Mouse (Mus musculus) neural tube, embryonic 13.5 days (tissue): ENCODE measurements around the gene Slc2a3. TPM values are rescaled to one million over a fixed set of nuclear protein-coding genes. Genes with fewer than 3 reads are reported as not detected.

Experiments used
- ATAC-seq: fragments of 200-750 bp; cut with Nextera tagmentation; 2 replicates; pipeline ENCODE4 v1.8.0; 2017; ENCODE audit warnings: low read depth, mild to moderate bottlenecking, moderate TSS enrichment, moderate library complexity
- H3K27ac ChIP-seq: fragments of 300-500 bp; sonication (generic); replicated peaks from 2 replicates; pipeline ENCODE4 v1.5.1; 2015; ENCODE audit warnings: moderate library complexity, mild to moderate bottlenecking, inconsistent platforms
- H3K27me3 ChIP-seq: fragments of 300-500 bp; sonication (generic); 2 replicates; pipeline ENCODE4 v1.6.1; 2015; ENCODE audit warnings: mild to moderate bottlenecking, inconsistent platforms
- H3K36me3 ChIP-seq: fragments of 300-500 bp; sonication (generic); 2 replicates; pipeline ENCODE4 v1.6.1; 2015; ENCODE audit warnings: mild to moderate bottlenecking, inconsistent platforms
- H3K4me1 ChIP-seq: fragments of 300-500 bp; sonication (generic); replicated peaks from 2 replicates; pipeline ENCODE4 v1.6.1; 2015; ENCODE audit warnings: inconsistent platforms
- H3K4me2 ChIP-seq: fragments of 300-500 bp; sonication (generic); 2 replicates; pipeline ENCODE4 v1.6.1; 2015; ENCODE audit warnings: inconsistent platforms, mild to moderate bottlenecking, moderate library complexity
- H3K4me3 ChIP-seq: fragments of 300-500 bp; sonication (generic); 2 replicates; pipeline ENCODE4 v1.5.1; 2015; ENCODE audit warnings: mild to moderate bottlenecking, inconsistent platforms
- H3K9ac ChIP-seq: fragments of 300-500 bp; sonication (generic); 2 replicates; pipeline ENCODE4 v1.6.1; 2015; ENCODE audit warnings: moderate library complexity, mild to moderate bottlenecking, inconsistent platforms
- H3K9me3 ChIP-seq: fragments of 300-500 bp; sonication (generic); 2 replicates; pipeline ENCODE4 v1.6.1; 2016; ENCODE audit warnings: inconsistent platforms
- WGBS: fragments of 180-500 bp; shearing (Covaris S2); methylation state at CpG from one replicate; pipeline ENCODE4 v1.1.7; 2015; 5-methylcytosine and 5-hydroxymethylcytosine counted together
- polyA plus RNA-seq: library from polyadenylated mRNA; unstranded; fragments of >200 nt; fragmentation: Nextera tagmentation; extraction: Ambion mirVana; gene quantifications from 2 replicates; pipeline ENCODE4 v1.2.1, GENCODE M21; 2015

The Slc2a3 gene
- polyA plus RNA-seq, 1 experiment from 2014 or later: 22.5 TPM

DNA sequence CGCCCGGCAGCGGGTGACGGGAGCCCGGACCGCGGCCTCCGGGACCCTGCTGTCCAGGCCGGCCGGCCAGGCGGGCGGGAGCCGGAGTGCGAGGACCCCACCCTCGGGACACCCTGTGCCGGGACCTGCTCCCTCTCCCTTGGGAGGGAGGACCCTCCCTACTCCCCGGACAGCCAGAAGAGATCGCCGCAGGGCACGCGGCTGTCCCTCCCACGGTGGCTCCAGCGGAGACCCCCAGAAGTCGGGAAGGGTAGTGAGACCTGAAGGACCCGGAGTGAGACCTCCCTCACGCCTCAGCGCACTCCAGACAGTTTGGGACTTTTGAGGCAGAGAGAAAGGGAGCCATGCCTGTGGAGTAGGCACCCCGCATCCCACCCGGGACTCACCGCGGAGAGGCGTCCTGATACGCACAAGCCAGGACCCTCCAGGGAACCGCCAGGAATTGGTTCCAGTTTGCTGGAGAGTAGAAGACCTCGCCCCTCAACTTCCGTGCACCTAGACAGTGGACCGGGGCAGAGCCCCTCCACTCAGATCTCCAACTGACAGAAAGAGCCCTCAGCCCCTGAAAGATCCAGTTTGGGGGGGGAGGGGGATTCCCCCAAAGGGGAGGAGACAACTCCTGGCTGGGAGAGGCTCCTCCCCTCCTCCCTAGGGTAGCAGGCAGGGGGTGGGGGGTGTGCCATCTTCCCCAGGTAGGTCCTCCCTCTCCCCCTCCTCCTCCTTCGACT, 18.8 kb upstream of the Slc2a3 start:
- Histone ChIP-seq H3K4me1 (peaks cover 45% of the 10 kb centered on the region), H3K9me3 (no peaks in the 10 kb centered on the region), H3K4me2 (peak overlapping the region; percentile 83), H3K27ac (peak overlapping the region; percentile 52; the same call in 1 of the 2 replicates), H3K9ac (peak overlapping the region; percentile 97), H3K36me3 (no peaks in the 10 kb centered on the region), H3K27me3 (peaks cover 7% of the 10 kb centered on the region; the same call in 1 of the 2 replicates), H3K4me3 (peak overlapping the region; percentile 95)
- peak; percentile 76 for ATAC-seq
- under 1% methylated on average over 36 of the region's 38 CpGs for WGBS

DNA sequence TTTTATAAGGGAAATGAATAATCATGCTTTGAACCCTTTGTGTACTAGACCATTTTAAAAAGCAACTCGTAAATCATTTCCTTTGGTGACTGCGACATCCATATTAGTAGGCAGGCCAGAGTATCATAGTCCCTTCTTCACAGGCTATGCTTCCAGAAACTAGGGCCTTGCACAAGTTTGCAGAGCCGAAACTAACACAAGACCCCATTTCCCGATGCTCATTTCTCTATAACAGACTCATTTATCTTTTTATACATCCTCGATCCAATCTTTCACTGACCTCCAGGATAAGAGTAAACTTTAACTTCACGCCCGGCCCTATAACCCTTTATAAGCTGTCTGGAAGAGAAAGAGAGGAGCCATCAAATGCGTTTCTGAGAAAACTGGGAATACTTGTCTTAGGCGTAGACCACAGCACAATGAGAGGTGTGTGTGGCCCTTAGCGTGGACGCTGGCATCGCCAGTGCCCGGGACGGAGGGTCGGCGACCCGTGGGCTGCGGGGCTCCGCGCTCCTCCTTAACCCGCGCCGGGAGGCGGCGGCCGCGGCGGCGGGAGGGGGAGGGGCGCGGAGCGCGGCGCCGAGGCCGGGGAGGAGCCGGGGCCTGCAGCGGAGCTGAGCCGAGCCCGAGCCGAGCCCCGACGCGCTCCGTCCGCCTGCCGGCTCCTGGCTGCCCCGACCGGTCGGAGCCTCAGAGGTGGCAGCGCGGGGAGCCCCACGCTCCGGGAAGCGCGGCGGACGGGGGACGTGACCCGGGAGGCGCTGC, 18.0 kb upstream of the Slc2a3 start, which contains the start of gene Foxj2:
Gene Foxj2, plus strand, starts transcription at position 609 of the 765 bp plus-strand sequence.
- 2% methylated on average over 48 of the region's 61 CpGs for WGBS
- H3K27ac ChIP-seq: peak within 1 kb of the TSS; percentile 52
- peak within 1 kb of the TSS; percentile 83 for H3K4me2 ChIP-seq
- peak within 1 kb of the TSS; percentile 95 for H3K4me3 ChIP-seq
- no peaks in the 10 kb centered on the region for H3K36me3 ChIP-seq
- peak; percentile 87 for ATAC-seq
- H3K9ac ChIP-seq: peak within 1 kb of the TSS; percentile 97
- peaks cover 43% of the 10 kb centered on the region for H3K4me1 ChIP-seq
- peaks cover 7% of the 10 kb centered on the region; the same call in 1 of the 2 replicates for H3K27me3 ChIP-seq
- H3K9me3 ChIP-seq: no peaks in the 10 kb centered on the region

DNA sequence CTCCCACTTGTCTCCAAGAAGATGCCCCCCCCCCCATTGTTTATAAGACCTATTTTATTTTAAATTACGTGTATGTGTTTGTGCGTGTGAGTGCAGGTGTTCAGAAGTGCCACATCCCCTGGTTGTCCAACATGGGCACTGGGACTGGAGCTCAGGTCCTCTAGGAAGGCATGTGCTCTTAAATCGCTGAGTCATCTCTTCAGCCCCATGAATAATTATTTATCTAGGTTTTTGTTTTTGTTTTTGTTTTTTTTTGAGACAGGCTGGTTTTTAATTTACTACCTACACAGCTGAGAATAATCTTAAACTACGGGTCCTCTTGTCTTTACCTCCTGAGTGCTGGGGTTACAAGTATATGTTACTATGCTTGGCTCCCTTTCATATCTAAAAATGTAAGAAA, 12.2 kb upstream of the Slc2a3 start:
- no peak overlapping the region for H3K9ac ChIP-seq
- H3K4me2 ChIP-seq: no peak overlapping the region
- H3K4me1 ChIP-seq: peaks cover 12% of the 10 kb centered on the region
- H3K27me3 ChIP-seq: peaks cover 6% of the 10 kb centered on the region; the same call in 1 of the 2 replicates
- 84% methylated on average over 4 of the region's 4 CpGs for WGBS
- no peak overlapping the region for H3K27ac ChIP-seq
- no peak overlapping the region for H3K4me3 ChIP-seq
- H3K9me3 ChIP-seq: no peaks in the 10 kb centered on the region
- no peak for ATAC-seq
- H3K36me3 ChIP-seq: no peaks in the 10 kb centered on the region

DNA sequence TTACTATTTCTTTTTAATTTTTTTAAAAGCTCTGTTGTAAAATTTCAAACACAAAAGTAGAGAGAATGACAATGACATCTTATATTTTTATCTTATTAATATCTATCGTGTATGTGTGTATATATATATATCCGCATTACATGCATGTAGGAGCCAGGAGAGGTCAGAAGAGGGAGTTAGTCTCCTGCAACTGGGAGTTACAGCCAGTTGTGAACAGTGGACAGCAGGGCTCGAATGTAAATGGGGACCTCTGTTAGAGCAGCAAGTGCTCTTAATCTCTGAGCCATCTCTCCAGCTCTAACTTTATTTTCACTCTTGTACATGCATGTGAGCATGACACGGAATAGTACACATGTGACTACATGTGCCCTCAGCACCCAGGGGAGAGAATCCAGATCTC, 11.3 kb upstream of the Slc2a3 start:
- 90% methylated on average over 4 of the region's 4 CpGs for WGBS
- peaks cover 12% of the 10 kb centered on the region for H3K4me1 ChIP-seq
- H3K9ac ChIP-seq: no peak overlapping the region
- H3K9me3 ChIP-seq: no peaks in the 10 kb centered on the region
- H3K4me2 ChIP-seq: no peak overlapping the region
- no peaks in the 10 kb centered on the region for H3K36me3 ChIP-seq
- no peak for ATAC-seq
- H3K27me3 ChIP-seq: 0 out of 2 replicates have a peak, but pooled peaks cover 3% of the 10 kb centered on the region
- H3K4me3 ChIP-seq: no peak overlapping the region
- no peak overlapping the region for H3K27ac ChIP-seq

DNA sequence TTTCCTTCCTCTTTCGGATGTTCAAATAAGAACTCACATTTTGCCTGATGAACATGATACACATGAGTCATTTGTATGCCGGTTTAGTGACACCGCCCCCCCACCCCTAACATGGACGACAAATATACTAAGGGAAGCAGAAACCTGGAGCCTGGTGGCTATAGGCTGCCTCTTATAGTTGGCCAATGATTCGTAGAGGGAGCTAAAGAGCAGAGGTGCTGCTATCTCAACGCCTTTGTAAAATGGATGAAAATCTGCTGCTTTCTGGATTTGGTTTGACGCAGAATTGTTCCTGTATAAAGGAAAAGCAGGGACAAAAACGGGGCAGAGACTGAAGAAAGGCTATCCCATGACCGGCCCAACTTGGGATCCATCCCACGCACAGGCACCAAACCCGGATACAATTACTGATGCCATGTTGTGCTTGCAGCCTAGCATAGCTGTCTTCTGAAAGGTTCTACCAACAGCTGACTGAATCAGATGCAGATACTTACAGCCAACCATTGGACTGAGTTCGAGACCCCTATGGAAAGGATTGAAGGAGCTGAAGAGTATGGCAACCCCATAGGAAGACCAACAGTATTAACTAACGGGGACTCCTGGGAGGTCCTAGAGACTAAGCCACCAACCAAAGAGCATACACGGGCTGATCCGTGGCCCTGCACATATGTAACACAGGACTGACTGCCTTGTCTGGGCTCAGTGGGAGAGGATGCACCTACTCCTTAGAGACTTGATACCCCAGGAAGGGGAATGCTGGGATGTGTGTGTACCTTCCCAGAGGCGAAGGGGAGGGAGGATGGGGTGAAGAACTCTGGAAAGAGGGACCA, 10.5 kb upstream of the Slc2a3 start:
- Histone ChIP-seq H3K4me1 (peaks cover 12% of the 10 kb centered on the region), H3K27ac (peak overlapping the region; percentile 99), H3K4me2 (peak overlapping the region; percentile 68), H3K9me3 (no peaks in the 10 kb centered on the region), H3K27me3 (0 out of 2 replicates have a peak, but pooled peaks cover 7% of the 10 kb centered on the region), H3K36me3 (no peaks in the 10 kb centered on the region), H3K4me3 (peak overlapping the region; percentile 71), H3K9ac (peak overlapping the region; percentile 83)
- ATAC-seq: peak; percentile 51
- 30% methylated on average over 16 of the region's 16 CpGs for WGBS

DNA sequence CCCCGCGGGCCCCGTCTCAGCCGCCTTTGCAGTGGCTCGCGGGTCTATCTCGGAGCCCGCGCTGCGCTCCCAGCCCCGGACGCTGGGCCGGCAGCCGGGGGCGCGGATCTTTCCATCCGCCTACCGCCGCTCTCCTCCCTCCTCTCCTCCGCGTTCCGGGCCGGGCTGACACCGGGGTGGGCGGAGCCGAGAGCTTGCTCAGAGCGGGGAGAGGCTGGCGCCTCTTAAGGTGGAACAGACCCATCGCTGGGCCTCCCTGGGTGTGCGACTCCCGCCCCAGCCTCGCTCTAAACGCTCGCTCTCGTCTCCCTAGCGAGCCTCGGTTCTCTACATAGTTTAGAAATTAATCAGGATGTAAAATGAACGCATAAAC, 9.8 kb upstream of the Slc2a3 start:
- peak; percentile 95 for ATAC-seq
- Histone ChIP-seq H3K27me3 (0 out of 2 replicates have a peak, but pooled peaks cover 7% of the 10 kb centered on the region), H3K9ac (peak overlapping the region; percentile 83), H3K4me1 (peaks cover 12% of the 10 kb centered on the region), H3K4me3 (peak overlapping the region; percentile 71), H3K27ac (peak overlapping the region; percentile 99), H3K36me3 (no peaks in the 10 kb centered on the region), H3K9me3 (no peaks in the 10 kb centered on the region), H3K4me2 (peak overlapping the region; percentile 68)
- WGBS: under 1% methylated on average over 38 of the region's 38 CpGs

DNA sequence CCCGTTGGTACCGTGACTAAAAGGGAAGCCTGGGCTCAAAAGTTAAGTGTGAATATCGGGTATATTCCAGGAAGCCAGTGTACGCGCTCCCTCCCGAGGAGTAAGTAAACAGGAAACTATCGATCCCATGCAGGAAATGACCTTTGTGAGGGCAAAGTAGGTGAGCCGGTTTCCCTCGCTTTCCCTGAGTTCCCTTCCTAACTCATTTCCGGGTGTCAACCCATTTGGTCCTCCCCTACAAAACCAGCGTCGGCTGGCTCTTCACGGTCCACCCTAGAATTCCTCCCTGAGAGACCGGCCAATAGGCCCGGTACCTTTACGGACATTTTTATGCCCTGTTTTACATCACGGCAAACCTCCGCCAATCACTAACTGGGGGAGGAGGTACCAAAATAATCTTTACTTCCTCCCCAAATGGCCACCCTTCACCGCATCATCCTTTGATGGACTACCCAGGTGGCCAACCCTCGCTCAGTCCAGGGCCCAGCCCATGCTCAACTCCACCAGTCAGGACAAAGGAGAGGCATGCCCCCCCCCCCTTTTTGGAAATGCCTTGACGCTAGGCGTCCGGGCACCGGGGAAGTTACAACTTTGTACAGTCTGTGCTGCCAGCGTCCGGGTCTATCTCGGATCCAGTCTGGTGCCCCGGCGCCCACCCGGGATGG, 9.3 kb upstream of the Slc2a3 start:
- Histone ChIP-seq H3K4me3 (peak overlapping the region; percentile 71), H3K4me2 (peak overlapping the region; percentile 68), H3K36me3 (no peaks in the 10 kb centered on the region), H3K27ac (peak overlapping the region; percentile 99), H3K9ac (peak overlapping the region; percentile 83), H3K27me3 (0 out of 2 replicates have a peak, but pooled peaks cover 7% of the 10 kb centered on the region), H3K9me3 (no peaks in the 10 kb centered on the region), H3K4me1 (peaks cover 12% of the 10 kb centered on the region)
- 1% methylated on average over 30 of the region's 30 CpGs for WGBS
- ATAC-seq: peak; percentile 100

DNA sequence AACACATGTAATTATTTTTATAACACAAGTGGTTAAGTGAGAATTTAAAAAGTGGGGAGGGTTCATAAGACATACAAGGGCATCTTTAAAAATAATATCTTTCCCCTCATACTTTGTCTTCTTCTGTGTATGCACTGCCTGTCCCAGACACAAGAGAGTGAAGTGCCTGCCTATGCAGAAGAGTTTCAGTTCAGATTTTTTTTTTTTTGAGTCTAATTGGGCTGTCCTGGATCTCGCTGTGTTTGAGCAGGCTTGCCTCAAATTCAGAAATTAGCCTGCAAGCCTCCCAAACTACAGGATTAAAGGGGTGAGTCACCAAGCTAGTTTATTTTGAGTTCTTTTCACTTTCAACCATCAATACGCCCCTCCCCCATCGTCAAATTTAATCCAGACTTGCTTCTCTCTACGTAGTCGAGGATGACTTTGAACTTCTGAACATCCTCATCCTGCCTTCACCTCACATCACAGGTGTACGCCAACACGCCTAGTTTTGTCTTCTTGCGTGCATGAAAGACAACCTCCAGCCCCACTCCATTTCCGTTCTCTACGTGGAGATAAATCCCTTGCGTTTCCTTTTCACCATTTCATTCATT, 8.7 kb upstream of the Slc2a3 start:
- no peak for ATAC-seq
- H3K27me3 ChIP-seq: 0 out of 2 replicates have a peak, but pooled peaks cover 7% of the 10 kb centered on the region
- 2% methylated on average over 11 of the region's 11 CpGs for WGBS
- H3K4me1 ChIP-seq: peaks cover 12% of the 10 kb centered on the region
- peak overlapping the region; percentile 71 for H3K4me3 ChIP-seq
- peak overlapping the region; percentile 68 for H3K4me2 ChIP-seq
- H3K9me3 ChIP-seq: no peaks in the 10 kb centered on the region
- peak overlapping the region; percentile 83 for H3K9ac ChIP-seq
- no peaks in the 10 kb centered on the region for H3K36me3 ChIP-seq
- peak overlapping the region; percentile 99 for H3K27ac ChIP-seq

DNA sequence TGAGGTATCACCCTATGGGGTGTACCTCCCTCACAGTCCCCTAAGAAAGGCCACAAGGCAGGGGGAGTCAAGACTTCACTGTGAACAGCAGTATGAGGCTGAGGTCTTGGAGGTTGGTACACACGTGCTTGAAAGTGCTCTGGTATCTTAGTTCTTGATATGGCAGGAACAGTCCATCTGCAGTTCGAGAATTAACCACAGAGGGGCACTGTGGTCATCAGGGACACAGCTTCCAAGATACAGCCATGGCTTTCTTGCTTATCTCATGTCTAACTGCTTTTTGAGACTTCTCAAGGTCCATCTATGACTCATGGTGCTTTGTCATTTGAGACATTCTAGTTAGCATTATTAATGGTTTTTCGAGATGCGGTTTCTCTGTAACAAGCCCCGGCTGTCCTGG, 3.0 kb upstream of the Slc2a3 start:
- WGBS: 35% methylated on average over 5 of the region's 5 CpGs
- peaks cover 42% of the 10 kb centered on the region for H3K27me3 ChIP-seq
- no peak for ATAC-seq
- H3K9ac ChIP-seq: no peak overlapping the region
- H3K27ac ChIP-seq: no peak overlapping the region
- H3K4me1 ChIP-seq: peaks cover 10% of the 10 kb centered on the region; the same call in 1 of the 2 replicates
- H3K36me3 ChIP-seq: no peaks in the 10 kb centered on the region
- H3K4me2 ChIP-seq: no peak overlapping the region
- no peak overlapping the region for H3K4me3 ChIP-seq
- H3K9me3 ChIP-seq: no peaks in the 10 kb centered on the region

DNA sequence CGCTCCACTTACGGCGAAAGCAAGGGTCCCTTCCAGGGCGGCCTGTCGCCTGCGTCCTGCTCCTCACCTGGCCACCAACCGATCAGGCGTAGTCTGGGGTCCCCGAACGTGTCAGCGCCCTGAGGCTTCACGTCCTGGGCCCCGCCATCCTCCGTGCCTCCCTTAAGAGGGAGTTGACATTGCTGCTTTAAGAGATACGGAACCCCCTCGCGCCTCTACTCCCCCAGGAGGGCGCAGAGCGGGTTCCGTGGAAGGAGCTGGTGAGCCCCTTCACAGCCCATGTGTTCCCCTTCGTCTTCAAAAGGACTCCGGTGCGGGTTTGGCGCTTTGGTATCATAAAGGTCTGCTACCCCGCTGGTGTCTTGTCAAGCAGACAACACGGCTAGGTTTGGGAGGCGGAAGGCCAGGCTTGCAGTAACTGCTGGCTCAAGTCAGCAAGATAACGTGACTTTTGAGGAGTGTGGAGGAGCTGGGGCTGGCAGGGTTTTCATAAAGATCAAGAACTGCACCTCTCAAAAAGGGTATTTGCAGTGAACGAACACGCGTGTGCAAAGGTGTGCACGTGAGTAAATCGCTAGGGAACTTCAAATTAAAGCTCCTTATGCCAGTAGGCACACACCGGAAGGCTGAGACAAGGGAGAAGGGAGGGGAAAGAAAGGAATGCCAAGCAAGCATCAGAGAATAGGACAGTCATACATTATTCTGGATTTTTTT, 518 bp upstream of the Slc2a3 start:
- H3K9me3 ChIP-seq: no peaks in the 10 kb centered on the region
- peaks cover 10% of the 10 kb centered on the region; the same call in 1 of the 2 replicates for H3K4me1 ChIP-seq
- H3K27me3 ChIP-seq: peaks cover 35% of the 10 kb centered on the region
- H3K36me3 ChIP-seq: no peaks in the 10 kb centered on the region
- H3K4me2 ChIP-seq: peak overlapping the region; percentile 93
- peak overlapping the region; percentile 15 for H3K27ac ChIP-seq
- peak overlapping the region; percentile 82 for H3K9ac ChIP-seq
- peak; percentile 84 for ATAC-seq
- peak overlapping the region; percentile 56 for H3K4me3 ChIP-seq
- WGBS: 3% methylated on average over 34 of the region's 34 CpGs
